Mouse (Mus musculus) stomach, embryonic 14.5 days (tissue): ENCODE data around the gene Aqp9. TPM values are rescaled to one million over a fixed set of nuclear protein-coding genes. Genes with fewer than 3 reads are reported as not detected.

ENCODE experiments used
- ATAC-seq: fragments of 200-750 bp; cut with Nextera tagmentation; 2 replicates; pipeline ENCODE4 v1.8.0; 2017; ENCODE audit warnings: low read depth, moderate TSS enrichment; ENCODE audit not compliant: insufficient number of reproducible peaks, insufficient read depth, low FRiP score
- H3K27ac ChIP-seq: fragments of 300-500 bp; sonication (generic); 2 replicates; pipeline ENCODE4 v1.5.1; 2014; ENCODE audit warnings: mild to moderate bottlenecking, low read length, moderate library complexity, mixed read lengths
- H3K27me3 ChIP-seq: fragments of 300-500 bp; sonication (generic); 2 replicates; pipeline ENCODE4 v1.6.1; 2014; ENCODE audit warnings: low read length, control low read depth, mixed read lengths; ENCODE audit not compliant: control insufficient read depth, insufficient read depth
- H3K36me3 ChIP-seq: fragments of 300-500 bp; sonication (generic); 2 replicates; pipeline ENCODE4 v1.6.1; 2014; ENCODE audit warnings: mild to moderate bottlenecking, control low read depth, low read length, moderate library complexity, mixed read lengths; ENCODE audit not compliant: control insufficient read depth, insufficient read depth
- H3K4me1 ChIP-seq: fragments of 300-500 bp; sonication (generic); 2 replicates; pipeline ENCODE4 v1.6.1; 2014; ENCODE audit warnings: low read length, control low read depth, mixed read lengths; ENCODE audit not compliant: control insufficient read depth, insufficient read depth
- H3K4me2 ChIP-seq: fragments of 300-500 bp; sonication (generic); replicated peaks from 2 replicates; pipeline ENCODE4 v1.6.1; 2014; ENCODE audit warnings: low read depth, low read length, control low read depth
- H3K4me3 ChIP-seq: fragments of 300-500 bp; sonication (generic); 2 replicates; pipeline ENCODE4 v1.5.1; 2014; ENCODE audit warnings: low read depth, low read length, control low read depth
- H3K9ac ChIP-seq: fragments of 300-500 bp; sonication (generic); replicated peaks from 2 replicates; pipeline ENCODE4 v1.6.1; 2014; ENCODE audit warnings: low read depth, mild to moderate bottlenecking, control low read depth, low read length, moderate library complexity, mixed read lengths
- H3K9me3 ChIP-seq: fragments of 300-500 bp; sonication (generic); 2 replicates; pipeline ENCODE4 v1.6.1; 2016; ENCODE audit warnings: low read depth, low read length, control low read depth; ENCODE audit not compliant: control insufficient read depth
- WGBS: fragments of 180-500 bp; shearing (Covaris S2); extraction: QIAGEN DNeasy Blood & Tissue Kit; methylation state at CpG from one replicate; pipeline ENCODE4 v1.1.7; 2014; 5-methylcytosine and 5-hydroxymethylcytosine counted together
- polyA plus RNA-seq: library from polyadenylated mRNA; unstranded; fragments of >200 nt; fragmentation: Nextera tagmentation; extraction: Ambion mirVana; gene quantifications from 2 replicates; pipeline ENCODE4 v1.2.1, GENCODE M21; 2014

The Aqp9 gene
- polyA plus RNA-seq, 1 experiment from 2014 or later, result 0.12 TPM

GRCm38 (mm10) chr9:71156447-71157035, 11.9 kb downstream of the Aqp9 start:
- no peaks in the 10 kb centered on the region for H3K27me3 ChIP-seq
- no peak overlapping the region for H3K27ac ChIP-seq
- 79% methylated on average over 9 of the region's 9 CpGs for WGBS
- ATAC-seq, result no peak
- H3K9me3 ChIP-seq, result no peaks in the 10 kb centered on the region
- H3K4me1 ChIP-seq, result 0 out of 2 replicates have a peak, but pooled peaks cover 3% of the 10 kb centered on the region
- no peaks in the 10 kb centered on the region for H3K36me3 ChIP-seq
- no peak overlapping the region for H3K4me2 ChIP-seq
- H3K4me3 ChIP-seq, result no peak overlapping the region
- H3K9ac ChIP-seq, result no peak overlapping the region

GRCm38 (mm10) chr9:71155399-71156005, 13.0 kb downstream of the Aqp9 start:
- no peak overlapping the region for H3K27ac ChIP-seq
- 83% methylated on average over 7 of the region's 7 CpGs for WGBS
- no peaks in the 10 kb centered on the region for H3K36me3 ChIP-seq
- H3K9ac ChIP-seq, result no peak overlapping the region
- H3K9me3 ChIP-seq, result no peaks in the 10 kb centered on the region
- no peaks in the 10 kb centered on the region for H3K27me3 ChIP-seq
- H3K4me1 ChIP-seq, result 0 out of 2 replicates have a peak, but pooled peaks cover 3% of the 10 kb centered on the region
- H3K4me2 ChIP-seq, result no peak overlapping the region
- ATAC-seq, result no peak
- no peak overlapping the region for H3K4me3 ChIP-seq

- H3K36me3 ChIP-seq, result no peaks in the 10 kb centered on the region
- H3K27ac ChIP-seq, result no peak overlapping the region
- ATAC-seq, result no peak
- WGBS, result 68% methylated on average over 6 of the region's 6 CpGs
- H3K9ac ChIP-seq, result no peak overlapping the region
- no peaks in the 10 kb centered on the region for H3K9me3 ChIP-seq
- no peak overlapping the region for H3K4me2 ChIP-seq
- H3K4me3 ChIP-seq, result no peak overlapping the region
- H3K27me3 ChIP-seq, result no peaks in the 10 kb centered on the region
- H3K4me1 ChIP-seq, result no peaks in the 10 kb centered on the region
Observed at GRCm38 (mm10) chr9:71151386-71151785, 17.1 kb downstream of the Aqp9 start.

GRCm38 (mm10) chr9:71150175-71150574, 18.3 kb downstream of the Aqp9 start:
- Histone ChIP-seq H3K4me3 (no peak overlapping the region), H3K27ac (no peak overlapping the region), H3K27me3 (no peaks in the 10 kb centered on the region), H3K4me1 (no peaks in the 10 kb centered on the region), H3K4me2 (no peak overlapping the region), H3K36me3 (no peaks in the 10 kb centered on the region), H3K9me3 (no peaks in the 10 kb centered on the region), H3K9ac (no peak overlapping the region)
- WGBS, result 77% methylated on average over 4 of the region's 4 CpGs
- no peak for ATAC-seq

- Histone ChIP-seq H3K4me3 (no peak overlapping the region), H3K9ac (no peak overlapping the region), H3K4me2 (no peak overlapping the region), H3K27me3 (no peaks in the 10 kb centered on the region), H3K36me3 (no peaks in the 10 kb centered on the region), H3K27ac (no peak overlapping the region), H3K4me1 (no peaks in the 10 kb centered on the region), H3K9me3 (no peaks in the 10 kb centered on the region)
- no peak for ATAC-seq
Observed at GRCm38 (mm10) chr9:71148890-71149289, 19.6 kb downstream of the Aqp9 start.

- H3K27me3 ChIP-seq, result no peaks in the 10 kb centered on the region
- no peaks in the 10 kb centered on the region for H3K9me3 ChIP-seq
- no peak overlapping the region for H3K4me3 ChIP-seq
- ATAC-seq, result no peak; the same call in 1 of the 2 replicates
- H3K9ac ChIP-seq, result no peak overlapping the region
- WGBS, result 82% methylated on average over 10 of the region's 10 CpGs
- no peak overlapping the region for H3K27ac ChIP-seq
- H3K4me1 ChIP-seq, result no peaks in the 10 kb centered on the region
- no peak overlapping the region for H3K4me2 ChIP-seq
- no peaks in the 10 kb centered on the region for H3K36me3 ChIP-seq
Observed at GRCm38 (mm10) chr9:71146210-71146609, 22.3 kb downstream of the Aqp9 start.

- H3K27me3 ChIP-seq, result no peaks in the 10 kb centered on the region
- H3K4me1 ChIP-seq, result no peaks in the 10 kb centered on the region
- ATAC-seq, result no peak
- WGBS, result 76% methylated on average over 8 of the region's 8 CpGs
- no peak overlapping the region for H3K4me3 ChIP-seq
- H3K36me3 ChIP-seq, result no peaks in the 10 kb centered on the region
- no peak overlapping the region for H3K9ac ChIP-seq
- H3K9me3 ChIP-seq, result no peaks in the 10 kb centered on the region
- no peak overlapping the region for H3K4me2 ChIP-seq
- H3K27ac ChIP-seq, result no peak overlapping the region
Observed at GRCm38 (mm10) chr9:71140205-71140604, 28.3 kb downstream of the Aqp9 start.

GRCm38 (mm10) chr9:71138936-71139335, 29.5 kb downstream of the Aqp9 start:
- no peak overlapping the region for H3K4me2 ChIP-seq
- H3K36me3 ChIP-seq, result no peaks in the 10 kb centered on the region
- H3K4me3 ChIP-seq, result no peak overlapping the region
- no peaks in the 10 kb centered on the region for H3K27me3 ChIP-seq
- no peaks in the 10 kb centered on the region for H3K4me1 ChIP-seq
- no peak for ATAC-seq
- H3K9me3 ChIP-seq, result no peaks in the 10 kb centered on the region
- no peak overlapping the region for H3K9ac ChIP-seq
- H3K27ac ChIP-seq, result no peak overlapping the region
- 53% methylated on average over 2 of the region's 2 CpGs for WGBS
